Mouse (Mus musculus) forebrain, embryonic 12.5 days (tissue): ENCODE results near the gene St7. TPM values are rescaled to one million over a fixed set of nuclear protein-coding genes. Genes with fewer than 3 reads are reported as not detected.
"Not testable (repeated sequence)": the region's sequence is repeated elsewhere in the genome, so short reads cannot be mapped to it uniquely, and the experiment has no call there.

Experiments
- ATAC-seq: fragments of 200-750 bp; cut with Nextera tagmentation; 2 replicates; pipeline ENCODE4 v1.8.0; 2017; ENCODE audit warnings: moderate TSS enrichment; ENCODE audit not compliant: low FRiP score
- H3K27ac ChIP-seq: fragments of 300-500 bp; sonication (generic); 2 replicates; pipeline ENCODE4 v1.5.1; 2016; ENCODE audit warnings: mild to moderate bottlenecking
- H3K27me3 ChIP-seq: fragments of 300-500 bp; sonication (generic); 2 replicates; pipeline ENCODE4 v1.6.1; 2016; ENCODE audit warnings: mild to moderate bottlenecking
- H3K36me3 ChIP-seq: fragments of 300-500 bp; sonication (generic); replicated peaks from 2 replicates; pipeline ENCODE4 v1.6.1; 2016; ENCODE audit warnings: mild to moderate bottlenecking
- H3K4me1 ChIP-seq: fragments of 300-500 bp; sonication (generic); 2 replicates; pipeline ENCODE4 v1.6.1; 2016
- H3K4me2 ChIP-seq: fragments of 300-500 bp; sonication (generic); 2 replicates; pipeline ENCODE4 v1.6.1; 2016; ENCODE audit warnings: mild to moderate bottlenecking, moderate library complexity
- H3K4me3 ChIP-seq: fragments of 300-500 bp; sonication (generic); replicated peaks from 2 replicates; pipeline ENCODE4 v1.5.1; 2016; ENCODE audit warnings: mild to moderate bottlenecking
- H3K9ac ChIP-seq: fragments of 300-500 bp; sonication (generic); 2 replicates; pipeline ENCODE4 v1.6.1; 2016; ENCODE audit warnings: mild to moderate bottlenecking
- H3K9me3 ChIP-seq: fragments of 300-500 bp; sonication (generic); 2 replicates; pipeline ENCODE4 v1.6.1; 2016
- WGBS: fragments of 180-500 bp; shearing (Covaris S2); methylation state at CpG from one replicate; pipeline ENCODE4 v1.1.7; 2016; 5-methylcytosine and 5-hydroxymethylcytosine counted together
- polyA plus RNA-seq: library from polyadenylated mRNA; unstranded; fragments of >200 nt; fragmentation: Nextera tagmentation; extraction: Ambion mirVana; gene quantifications from 2 replicates; pipeline ENCODE4 v1.2.1, GENCODE M21; 2016

Gene St7
- polyA plus RNA-seq, 1 experiment from 2014 or later = 48.6 TPM

DNA sequence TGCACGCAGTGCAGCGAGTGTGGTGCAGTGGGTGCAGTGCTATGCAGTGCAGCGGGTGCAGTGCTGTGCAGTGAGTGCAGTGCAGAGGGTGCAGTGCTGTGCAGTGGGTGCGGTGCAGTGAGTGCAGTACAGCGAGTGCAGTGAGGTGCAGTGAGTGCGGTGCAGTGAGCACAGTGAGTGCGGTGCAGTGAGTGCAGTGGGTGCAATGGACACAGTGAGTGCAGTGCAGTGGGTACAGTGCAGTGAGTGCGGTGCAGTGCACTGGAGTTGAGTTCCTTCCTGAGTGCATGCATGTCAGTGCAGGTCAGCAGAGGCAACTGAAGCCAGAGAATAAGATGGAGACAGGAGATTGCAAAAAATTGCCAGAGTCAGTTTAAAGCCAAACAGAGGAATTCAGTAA is 10.9 kb upstream of the St7 start:
- Histone ChIP-seq H3K36me3 (no peaks in the 10 kb centered on the region), H3K9me3 (peaks cover 5% of the 10 kb centered on the region), H3K9ac (no peak overlapping the region), H3K4me3 (no peak overlapping the region), H3K27ac (no peak overlapping the region), H3K4me2 (no peak overlapping the region), H3K27me3 (no peaks in the 10 kb centered on the region), H3K4me1 (no peaks in the 10 kb centered on the region)
- 0 out of 2 replicates have a peak, but pooled peaks have one; percentile 39 for ATAC-seq
- WGBS = 97% methylated on average over 8 of the region's 8 CpGs

DNA sequence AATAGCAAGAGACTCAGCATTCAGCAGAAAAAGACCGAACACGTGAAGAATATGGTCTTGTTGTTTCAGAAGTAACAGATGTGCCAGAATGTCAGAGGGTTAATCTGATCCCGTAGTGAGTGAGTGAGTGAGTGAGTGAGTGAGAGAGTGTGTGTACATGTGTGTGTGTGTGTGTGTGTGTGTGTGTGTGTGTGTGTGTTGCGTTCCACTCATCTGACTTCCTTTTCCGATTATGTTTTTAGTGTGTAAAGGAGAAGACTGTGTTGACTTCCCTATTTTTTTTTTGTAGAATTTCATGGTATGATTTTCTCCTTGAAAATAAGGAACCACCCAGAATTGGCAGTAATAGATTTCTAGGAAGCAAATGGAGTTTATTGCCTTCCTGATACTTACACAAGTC is 4.1 kb upstream of the St7 start:
- Histone ChIP-seq H3K27me3 (no peaks in the 10 kb centered on the region), H3K9ac (no peak overlapping the region), H3K36me3 (no peaks in the 10 kb centered on the region), H3K4me2 (no peak overlapping the region), H3K4me3 (no peak overlapping the region), H3K9me3 (0 out of 2 replicates have a peak, but pooled peaks cover 3% of the 10 kb centered on the region), H3K27ac (no peak overlapping the region), H3K4me1 (no peaks in the 10 kb centered on the region)
- 90% methylated on average over 5 of the region's 5 CpGs for WGBS
- no peak for ATAC-seq

DNA sequence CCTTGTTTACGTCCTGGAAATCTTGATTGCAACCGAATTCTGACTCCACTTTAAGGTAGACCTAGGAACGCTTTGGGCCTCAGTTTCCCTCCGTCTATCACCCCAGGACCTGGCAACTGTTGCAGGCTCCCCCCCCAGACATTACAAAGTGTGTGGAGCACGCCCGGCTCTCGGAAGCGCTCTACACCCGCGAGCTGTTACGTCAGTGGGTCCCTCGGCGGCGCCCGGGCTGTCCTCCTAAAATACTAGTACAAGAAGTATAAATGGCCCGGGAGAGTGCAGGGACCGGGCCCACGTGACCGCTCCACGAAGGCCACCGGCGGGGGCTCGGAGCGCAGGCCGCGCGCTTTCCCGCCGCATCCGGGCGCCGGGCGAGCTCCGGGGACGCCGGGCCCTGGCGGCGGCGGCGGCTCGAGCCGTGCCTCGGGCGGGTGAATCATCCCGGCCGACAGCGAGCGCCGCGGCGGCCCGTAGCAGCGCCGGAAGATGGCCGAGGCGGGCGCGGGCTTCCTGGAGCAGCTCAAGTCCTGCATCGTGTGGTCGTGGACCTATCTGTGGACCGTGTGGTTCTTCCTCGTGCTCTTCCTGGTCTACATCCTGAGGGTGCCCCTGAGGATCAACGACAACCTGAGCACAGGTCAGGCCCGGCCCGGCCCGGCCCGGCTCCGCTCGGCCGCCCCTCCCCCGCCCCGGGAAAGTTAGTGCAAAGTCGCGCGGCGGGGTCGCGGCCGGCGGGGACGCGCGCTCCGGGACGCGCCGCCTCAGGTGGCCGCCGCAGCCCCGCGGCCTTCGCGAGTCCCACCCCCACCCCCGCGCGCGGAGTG is 1.2 kb downstream of the St7 start:
- H3K36me3 ChIP-seq = no peaks in the 10 kb centered on the region
- H3K9ac ChIP-seq = peak overlapping the region; percentile 83
- peak overlapping the region; percentile 70 for H3K4me2 ChIP-seq
- H3K4me3 ChIP-seq = peak overlapping the region; percentile 78
- H3K27me3 ChIP-seq = no peaks in the 10 kb centered on the region
- under 1% methylated on average over 97 of the region's 97 CpGs for WGBS
- no peaks in the 10 kb centered on the region for H3K9me3 ChIP-seq
- H3K4me1 ChIP-seq = peaks cover 7% of the 10 kb centered on the region; the same call in 1 of the 2 replicates
- peak; percentile 88 for ATAC-seq
- H3K27ac ChIP-seq = peak overlapping the region; percentile 85

DNA sequence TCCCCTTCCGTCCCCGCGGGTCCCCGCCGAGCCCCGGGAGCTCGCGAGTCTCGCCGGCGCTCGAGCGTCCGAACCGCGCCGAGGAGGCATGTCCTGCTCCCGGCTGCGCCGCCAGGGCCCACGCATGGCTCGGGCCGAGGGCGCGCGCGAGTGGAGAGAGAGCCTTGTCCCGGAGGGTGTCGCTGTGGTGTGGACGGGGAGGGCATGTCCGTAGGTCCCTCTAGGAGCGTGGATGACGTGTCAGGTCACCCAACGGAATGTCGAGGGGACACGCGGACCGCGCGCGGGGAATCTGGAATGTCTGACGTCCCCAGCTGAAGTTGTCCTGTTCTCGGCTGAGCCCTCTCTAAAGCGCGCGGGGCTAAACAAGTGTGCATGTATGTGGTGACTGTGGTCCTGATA is 1.8 kb downstream of the St7 start:
- under 1% methylated on average over 45 of the region's 46 CpGs for WGBS

DNA sequence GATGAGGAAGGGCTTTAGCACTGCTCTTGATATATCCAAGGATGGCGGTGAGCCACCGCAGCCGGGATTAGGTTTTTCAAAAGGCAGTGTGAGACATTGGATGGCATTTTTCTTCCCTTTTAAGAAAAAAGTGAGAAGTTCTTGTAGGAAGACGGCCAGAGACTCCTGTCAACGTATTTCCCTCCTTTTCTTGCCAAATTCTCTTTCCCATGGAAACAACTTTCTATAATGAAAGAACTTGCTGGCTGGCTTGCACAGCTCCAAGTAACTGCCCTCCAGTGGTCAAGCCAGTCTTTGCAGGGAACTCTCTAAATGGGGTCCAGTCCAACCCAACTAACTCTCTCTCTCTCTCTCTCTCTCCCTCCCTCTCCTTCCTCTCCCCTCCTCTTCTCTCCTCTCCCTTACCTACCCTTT is 3.6 kb downstream of the St7 start:
- no peaks in the 10 kb centered on the region for H3K27me3 ChIP-seq
- WGBS = 56% methylated on average over 5 of the region's 5 CpGs
- no peak overlapping the region for H3K4me2 ChIP-seq
- no peak for ATAC-seq
- H3K4me3 ChIP-seq = no peak overlapping the region
- H3K27ac ChIP-seq = no peak overlapping the region
- peaks cover 16% of the 10 kb centered on the region for H3K4me1 ChIP-seq
- H3K9me3 ChIP-seq = no peaks in the 10 kb centered on the region
- no peak overlapping the region for H3K9ac ChIP-seq
- H3K36me3 ChIP-seq = no peaks in the 10 kb centered on the region

More for the DNA sequence above, 1.8 kb downstream of the St7 start:
- Histone ChIP-seq H3K9me3 (no peaks in the 10 kb centered on the region), H3K9ac (peak overlapping the region; percentile 83), H3K4me1 (peaks cover 7% of the 10 kb centered on the region; the same call in 1 of the 2 replicates), H3K36me3 (no peaks in the 10 kb centered on the region), H3K27me3 (no peaks in the 10 kb centered on the region), H3K4me3 (peak overlapping the region; percentile 78), H3K27ac (peak overlapping the region; percentile 85), H3K4me2 (peak overlapping the region; percentile 70)
- peak; percentile 76 for ATAC-seq

DNA sequence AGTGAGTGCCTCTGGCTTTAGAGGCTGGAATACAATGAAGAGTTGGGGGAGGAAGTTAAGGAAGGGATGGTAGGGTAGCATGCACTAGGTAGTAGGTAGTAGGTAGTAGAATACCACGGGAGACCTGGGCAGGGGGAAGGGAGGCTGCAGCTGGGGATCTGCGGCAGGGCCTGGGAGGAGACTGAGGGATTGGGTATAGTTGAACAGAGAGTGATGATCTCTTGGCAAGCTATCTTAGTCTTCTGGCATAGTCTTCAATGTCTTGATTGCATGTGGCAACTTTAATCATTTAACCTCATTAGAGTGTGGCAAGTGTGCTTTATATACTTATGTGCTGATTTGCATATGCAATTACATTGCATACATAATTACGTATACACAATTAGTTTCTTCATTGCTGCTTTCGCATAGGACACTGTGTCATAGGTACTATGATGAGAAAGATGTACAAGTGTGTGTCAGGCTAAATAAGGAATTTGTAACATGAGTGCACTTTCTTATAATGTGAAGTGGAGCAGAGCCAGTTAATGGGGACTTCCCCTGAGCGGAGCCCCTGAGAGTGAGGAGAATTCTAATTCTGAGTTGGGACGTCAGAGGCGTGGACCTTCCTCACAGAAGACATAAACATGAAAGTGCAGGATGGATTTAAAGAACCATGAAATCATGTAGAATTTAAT is 8.3 kb downstream of the St7 start:
- H3K27me3 ChIP-seq = no peaks in the 10 kb centered on the region
- 51% methylated on average over 7 of the region's 7 CpGs for WGBS
- no peak overlapping the region for H3K9ac ChIP-seq
- H3K27ac ChIP-seq = no peak overlapping the region
- H3K36me3 ChIP-seq = no peaks in the 10 kb centered on the region
- H3K4me1 ChIP-seq = peaks cover 9% of the 10 kb centered on the region; the same call in 1 of the 2 replicates
- no peaks in the 10 kb centered on the region for H3K9me3 ChIP-seq
- ATAC-seq = peak; percentile 54; the same call in 1 of the 2 replicates
- no peak overlapping the region for H3K4me3 ChIP-seq
- H3K4me2 ChIP-seq = no peak overlapping the region

DNA sequence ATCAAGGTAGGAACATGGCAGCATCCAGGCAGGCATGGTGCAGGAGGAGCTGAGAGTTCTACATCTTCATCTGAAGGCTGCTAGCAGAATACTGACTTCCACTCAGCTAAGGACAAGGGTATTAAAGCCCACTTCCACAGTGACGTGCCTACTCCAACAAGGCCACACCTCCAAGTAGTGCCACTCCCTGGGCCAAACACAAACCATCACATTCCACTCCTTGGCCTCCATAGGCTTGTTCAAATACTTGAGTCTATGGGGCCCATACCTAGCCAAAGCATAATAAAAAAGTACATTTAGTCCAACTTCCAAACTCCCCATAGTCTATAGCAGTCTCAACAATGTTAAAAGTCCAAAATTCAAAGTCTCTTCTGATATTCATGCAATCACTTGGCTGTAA is 11.3 kb downstream of the St7 start:
- not testable (repeated sequence) for H3K9ac ChIP-seq, H3K9me3 ChIP-seq, ATAC-seq, H3K4me1 ChIP-seq, H3K27me3 ChIP-seq, H3K4me2 ChIP-seq, H3K27ac ChIP-seq, H3K4me3 ChIP-seq, H3K36me3 ChIP-seq
- 89% methylated on average over 1 of the region's 1 CpGs for WGBS

DNA sequence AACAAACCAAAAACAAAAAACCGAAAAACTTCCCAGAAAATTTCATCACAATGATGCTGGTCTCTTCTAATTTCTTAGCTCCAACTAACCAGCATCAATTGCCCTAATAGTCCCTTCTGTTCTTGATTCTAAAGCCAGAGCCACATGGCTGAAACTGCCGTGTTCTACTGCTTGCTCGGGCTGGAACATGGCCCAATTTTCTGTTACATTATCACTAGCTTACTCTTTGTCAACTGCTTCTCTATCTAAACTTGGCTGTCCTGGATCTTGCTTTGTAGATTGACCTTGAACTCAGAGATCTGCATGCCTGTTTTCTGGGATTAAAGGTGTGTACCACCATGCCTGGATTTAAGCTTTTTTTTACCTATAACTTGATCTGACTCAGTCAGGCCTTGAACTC is 13.2 kb downstream of the St7 start:
- H3K27me3 ChIP-seq = no peaks in the 10 kb centered on the region
- no peak overlapping the region for H3K9ac ChIP-seq
- no peak overlapping the region for H3K27ac ChIP-seq
- H3K9me3 ChIP-seq = no peaks in the 10 kb centered on the region
- H3K36me3 ChIP-seq = no peaks in the 10 kb centered on the region
- no peak overlapping the region for H3K4me3 ChIP-seq
- no peak overlapping the region for H3K4me2 ChIP-seq
- ATAC-seq = no peak
- H3K4me1 ChIP-seq = peaks cover 4% of the 10 kb centered on the region; the same call in 1 of the 2 replicates
- 91% methylated on average over 3 of the region's 3 CpGs for WGBS

DNA sequence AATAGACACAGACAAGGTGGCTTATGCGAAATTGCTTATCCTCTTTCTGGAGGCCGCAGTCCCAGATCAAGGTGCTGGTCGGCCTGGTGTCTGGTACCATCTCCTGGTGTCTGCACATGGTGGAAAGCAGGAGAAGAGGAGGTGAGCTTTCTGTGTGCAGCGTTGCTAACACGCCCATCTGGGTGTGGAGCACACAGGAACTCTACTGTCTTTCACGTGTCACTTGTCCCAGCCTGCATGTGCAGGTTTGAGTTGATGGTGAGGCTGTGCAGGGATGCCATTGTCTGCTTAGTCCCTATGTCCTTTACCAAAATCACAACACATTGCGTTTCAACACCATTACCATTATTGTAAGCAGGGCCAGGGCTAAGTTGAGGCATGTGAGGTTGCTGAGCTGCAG is 26.2 kb downstream of the St7 start:
- peaks cover 16% of the 10 kb centered on the region for H3K4me1 ChIP-seq
- H3K27me3 ChIP-seq = no peaks in the 10 kb centered on the region
- no peak overlapping the region for H3K9ac ChIP-seq
- 92% methylated on average over 7 of the region's 7 CpGs for WGBS
- H3K27ac ChIP-seq = no peak overlapping the region
- H3K4me3 ChIP-seq = no peak overlapping the region
- H3K4me2 ChIP-seq = no peak overlapping the region
- H3K9me3 ChIP-seq = no peaks in the 10 kb centered on the region
- H3K36me3 ChIP-seq = no peaks in the 10 kb centered on the region
- ATAC-seq = no peak

DNA sequence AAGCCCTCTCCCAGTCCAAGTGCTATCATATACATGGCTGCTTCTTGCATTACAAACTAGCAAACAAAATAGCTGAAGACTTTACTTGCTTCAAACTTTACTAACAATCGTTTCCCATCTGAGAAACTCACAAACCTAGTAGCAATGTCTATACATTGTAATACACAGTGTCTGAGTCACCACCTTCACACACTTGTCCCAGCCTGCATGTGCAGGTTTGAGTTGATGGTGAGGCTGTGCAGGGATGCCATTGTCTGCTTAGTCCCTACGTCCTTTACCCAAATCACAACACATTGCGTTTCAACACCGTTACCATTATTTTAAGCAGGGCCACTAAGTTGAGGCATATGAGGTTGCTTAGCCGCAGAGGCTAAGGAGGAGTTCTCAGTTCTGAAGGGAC is 26.7 kb downstream of the St7 start:
- Histone ChIP-seq H3K27me3 (no peaks in the 10 kb centered on the region), H3K4me2 (no peak overlapping the region), H3K36me3 (no peaks in the 10 kb centered on the region), H3K9me3 (no peaks in the 10 kb centered on the region), H3K4me3 (no peak overlapping the region), H3K9ac (no peak overlapping the region), H3K4me1 (peaks cover 16% of the 10 kb centered on the region), H3K27ac (no peak overlapping the region)
- no peak for ATAC-seq
- WGBS = 94% methylated on average over 5 of the region's 5 CpGs

DNA sequence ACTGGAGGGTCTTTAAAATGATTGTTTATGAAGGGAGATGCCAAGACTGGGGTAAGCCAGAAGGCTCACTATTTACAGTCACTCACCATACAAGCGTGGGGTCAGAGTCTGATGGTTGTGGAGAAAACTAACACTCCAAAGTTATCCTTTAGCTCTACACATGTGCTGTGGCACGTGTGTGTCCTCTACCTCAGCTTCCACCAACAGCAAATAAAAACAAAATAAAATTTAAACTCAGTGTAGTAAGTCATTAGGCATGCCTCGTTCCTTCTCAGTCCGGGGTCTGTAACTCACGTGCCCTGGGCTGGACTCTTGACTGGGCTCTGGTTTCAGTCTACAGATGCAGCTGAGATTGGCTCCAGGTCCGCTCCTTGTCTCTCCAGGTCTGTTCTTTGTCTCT is 27.3 kb downstream of the St7 start:
- Histone ChIP-seq H3K27me3 (no peaks in the 10 kb centered on the region), H3K4me2 (no peak overlapping the region), H3K4me1 (peaks cover 16% of the 10 kb centered on the region), H3K36me3 (no peaks in the 10 kb centered on the region), H3K9ac (no peak overlapping the region), H3K27ac (no peak overlapping the region), H3K9me3 (no peaks in the 10 kb centered on the region), H3K4me3 (no peak overlapping the region)
- ATAC-seq = no peak
- 86% methylated on average over 6 of the region's 6 CpGs for WGBS

DNA sequence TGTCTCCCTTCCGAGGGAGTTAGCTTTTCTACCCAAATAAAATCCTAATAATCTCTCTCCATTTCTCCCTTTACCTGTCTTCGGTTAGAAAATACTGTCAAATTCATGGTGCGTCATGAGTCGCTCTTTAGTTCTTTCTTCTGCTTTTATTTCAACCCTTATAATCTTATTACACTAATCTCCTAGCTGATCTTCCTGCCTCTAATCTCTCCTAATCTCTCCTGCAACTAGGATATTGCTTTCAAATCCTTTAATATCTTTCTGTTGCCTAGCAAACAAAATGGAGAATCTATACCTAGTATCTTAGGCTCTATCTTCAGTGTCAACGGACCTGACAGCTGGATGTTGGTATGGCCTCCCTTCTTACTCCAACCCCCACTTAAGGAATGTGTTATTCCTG is 29.0 kb downstream of the St7 start:
- H3K27ac ChIP-seq = no peak overlapping the region
- no peak overlapping the region for H3K9ac ChIP-seq
- no peak overlapping the region for H3K4me3 ChIP-seq
- no peaks in the 10 kb centered on the region for H3K27me3 ChIP-seq
- peaks cover 16% of the 10 kb centered on the region for H3K4me1 ChIP-seq
- H3K4me2 ChIP-seq = no peak overlapping the region
- WGBS = 50% methylated on average over 5 of the region's 5 CpGs
- no peak for ATAC-seq
- no peaks in the 10 kb centered on the region for H3K9me3 ChIP-seq
- H3K36me3 ChIP-seq = no peaks in the 10 kb centered on the region
